Mouse (Mus musculus) stomach, postnatal 0 days (tissue): ENCODE measurements at regions not wholly inside any gene's neighbourhood (a gene's known extent, or its start where the extent isn't known, plus 50 kb on each side); places are given as distances from the start of the nearest gene placed in this dataset.

ENCODE experiments used
- CTCF ChIP-seq: IDR thresholded peaks from 2 replicates; pipeline ENCODE4 v1.5.1; 2016; ENCODE audit warnings: antibody characterized with exemption, low read depth, mild to moderate bottlenecking, moderate library complexity
- EP300 ChIP-seq: optimal IDR thresholded peaks from 2 replicates; pipeline ENCODE3; 2016; ENCODE audit warnings: antibody characterized with exemption

- TF ChIP-seq CTCF (no peak), EP300 (no peak)
Measured at GRCm38 (mm10) chr7:117875241-117875640, 240.7 kb downstream of the Rps15a start.
